Mouse (Mus musculus): ENCODE results near the gene Cfap299.
"Not testable (repeated sequence)": the region's sequence is repeated elsewhere in the genome, so short reads cannot be mapped to it uniquely, and the experiment has no call there.

Cfap299 gene

GRCm38 (mm10) chr5:98523783-98524182 is 194.7 kb downstream of the Cfap299 start:
- no peak for DNase-seq (ENCODE audit: low spot score)

GRCm38 (mm10) chr5:98541333-98541732 is 212.2 kb downstream of the Cfap299 start:
- DNase-seq (ENCODE audit: low spot score) = no peak

GRCm38 (mm10) chr5:98550285-98550684 is 221.2 kb downstream of the Cfap299 start:
- peak; percentile 22 for DNase-seq (ENCODE audit: low spot score)

- DNase-seq (ENCODE audit: low spot score) = no peak
Observed at GRCm38 (mm10) chr5:98550873-98551272, 221.8 kb downstream of the Cfap299 start.

GRCm38 (mm10) chr5:98552395-98552794 is 223.3 kb downstream of the Cfap299 start, which contains the start of gene Gm11111:
Gm11111 (plus strand) TSS chr5:98552695.
- DNase-seq (ENCODE audit: low spot score) = no peak

- peak; percentile 26 for DNase-seq (ENCODE audit: low spot score)
Observed at GRCm38 (mm10) chr5:98552811-98553601, 223.9 kb downstream of the Cfap299 start.

GRCm38 (mm10) chr5:98561301-98561700 is 232.2 kb downstream of the Cfap299 start:
- peak; percentile 29 for DNase-seq (ENCODE audit: low spot score)

- DNase-seq (ENCODE audit: low spot score) = no peak
Observed at GRCm38 (mm10) chr5:98562806-98563205, 233.7 kb downstream of the Cfap299 start.

GRCm38 (mm10) chr5:98563801-98564200 is 234.7 kb downstream of the Cfap299 start:
- no peak for DNase-seq (ENCODE audit: low spot score)

GRCm38 (mm10) chr5:98566461-98567193 is 237.5 kb downstream of the Cfap299 start:
- DNase-seq (ENCODE audit: low spot score) = peak; percentile 72

GRCm38 (mm10) chr5:98568481-98568880 is 239.4 kb downstream of the Cfap299 start:
- DNase-seq (ENCODE audit: low spot score) = no peak

- no peak for DNase-seq (ENCODE audit: low spot score)
Observed at GRCm38 (mm10) chr5:98569029-98569513, 240.0 kb downstream of the Cfap299 start.

GRCm38 (mm10) chr5:98572392-98572791 is 243.3 kb downstream of the Cfap299 start:
- DNase-seq (ENCODE audit: low spot score) = no peak

- DNase-seq (ENCODE audit: low spot score) = peak; percentile 60
Observed at GRCm38 (mm10) chr5:98574711-98575470, 245.8 kb downstream of the Cfap299 start.

- no peak for DNase-seq (ENCODE audit: low spot score)
Observed at GRCm38 (mm10) chr5:98575471-98575834, 246.3 kb downstream of the Cfap299 start.

- not testable (repeated sequence) for DNase-seq (ENCODE audit: low spot score)
Observed at GRCm38 (mm10) chr5:98576538-98576937, 247.4 kb downstream of the Cfap299 start.

- DNase-seq (ENCODE audit: low spot score) = no peak
Observed at GRCm38 (mm10) chr5:98578398-98578797, 249.3 kb downstream of the Cfap299 start.

- DNase-seq (ENCODE audit: low spot score) = no peak
Observed at GRCm38 (mm10) chr5:98580811-98581210, 251.7 kb downstream of the Cfap299 start.

GRCm38 (mm10) chr5:98582051-98582450 is 252.9 kb downstream of the Cfap299 start:
- DNase-seq (ENCODE audit: low spot score) = no peak

- no peak for DNase-seq (ENCODE audit: low spot score)
Observed at GRCm38 (mm10) chr5:98585915-98586314, 256.8 kb downstream of the Cfap299 start.

- DNase-seq (ENCODE audit: low spot score) = no peak
Observed at GRCm38 (mm10) chr5:98613511-98613910, 284.4 kb downstream of the Cfap299 start.

GRCm38 (mm10) chr5:98616902-98617301 is 287.8 kb downstream of the Cfap299 start:
- no peak for DNase-seq (ENCODE audit: low spot score)

Measured in embryo, embryonic 10.5 days (tissue).